Mouse (Mus musculus) embryo, embryonic 10.5 days (tissue): ENCODE measurements around the gene Utrn.

Experiments
- DNase-seq: peaks from one replicate; pipeline ENCODE4 v3.0.0-alpha.2; 2015; ENCODE audit warnings: low spot score

Utrn gene

GRCm38 (mm10) chr10:12535272-12535671 lies 333.9 kb downstream of the Utrn start:
- DNase-seq, result no peak

- no peak for DNase-seq
Observed at GRCm38 (mm10) chr10:12534801-12535200, 334.4 kb downstream of the Utrn start.

- DNase-seq, result no peak
Observed at GRCm38 (mm10) chr10:12534301-12534700, 334.9 kb downstream of the Utrn start.

GRCm38 (mm10) chr10:12522078-12522477 lies 347.1 kb downstream of the Utrn start:
- no peak for DNase-seq

- no peak for DNase-seq
Observed at GRCm38 (mm10) chr10:12518162-12518561, 351.0 kb downstream of the Utrn start.

GRCm38 (mm10) chr10:12505568-12505967 lies 363.6 kb downstream of the Utrn start:
- DNase-seq, result no peak

- no peak for DNase-seq
Observed at GRCm38 (mm10) chr10:12500489-12500888, 368.7 kb downstream of the Utrn start.

GRCm38 (mm10) chr10:12497555-12497954 lies 371.6 kb downstream of the Utrn start:
- DNase-seq, result no peak

- no peak for DNase-seq
Observed at GRCm38 (mm10) chr10:12489551-12490177, 379.5 kb downstream of the Utrn start.

- no peak for DNase-seq
Observed at GRCm38 (mm10) chr10:12488518-12488917, 380.6 kb downstream of the Utrn start.

GRCm38 (mm10) chr10:12488117-12488516 lies 381.0 kb downstream of the Utrn start:
- no peak for DNase-seq

- DNase-seq, result no peak
Observed at GRCm38 (mm10) chr10:12483494-12483893, 385.7 kb downstream of the Utrn start.

- DNase-seq, result no peak
Observed at GRCm38 (mm10) chr10:12482975-12483374, 386.2 kb downstream of the Utrn start.

- no peak for DNase-seq
Observed at GRCm38 (mm10) chr10:12474850-12475621, 394.1 kb downstream of the Utrn start.

GRCm38 (mm10) chr10:12469391-12470057 lies 399.6 kb downstream of the Utrn start:
- no peak for DNase-seq

GRCm38 (mm10) chr10:12467544-12467943 lies 401.6 kb downstream of the Utrn start:
- peak; percentile 56 for DNase-seq

- DNase-seq, result no peak
Observed at GRCm38 (mm10) chr10:12460945-12461344, 408.2 kb downstream of the Utrn start.

GRCm38 (mm10) chr10:12456867-12457266 lies 412.3 kb downstream of the Utrn start:
- no peak for DNase-seq

GRCm38 (mm10) chr10:12452641-12453040 lies 416.5 kb downstream of the Utrn start:
- no peak for DNase-seq

GRCm38 (mm10) chr10:12444122-12444521 lies 425.0 kb downstream of the Utrn start:
- DNase-seq, result no peak

GRCm38 (mm10) chr10:12433161-12433560 lies 436.0 kb downstream of the Utrn start:
- no peak for DNase-seq

- no peak for DNase-seq
Observed at GRCm38 (mm10) chr10:12430399-12430798, 438.8 kb downstream of the Utrn start.

GRCm38 (mm10) chr10:12426866-12427265 lies 442.3 kb downstream of the Utrn start:
- DNase-seq, result no peak
